Comparison of ENCODE assay signal across 21 mouse cellular contexts in genomic region chr1:192058911-192059310, GRCm38 (mm10). TPM values are rescaled to one million over a fixed set of nuclear protein-coding genes. Genes with fewer than 3 reads are reported as not detected.
DNase-seq lines count a peak whose midpoint lies in the region; ATAC-seq and TF ChIP-seq lines count a peak whose summit lies in the region.
"Had no signal": no experiment of that assay in that cellular context is flagged by ENCODE, and none has a peak within 500 bp of the region (broad histone marks: within the 10 kb centered on the region; RNA-seq: fewer than 3 reads in every experiment).

No protein-coding gene starts in this region.

- intact Hi-C loops in heart, postnatal 10 days (cut with DNase I) = no loop called here

- H3K27me3 ChIP-seq in midbrain, postnatal 0 days (ENCODE audit: insufficient read depth, low read length) = no peaks in the 10 kb centered on the region
- H3K27me3 ChIP-seq in midbrain, embryonic 13.5 days = no peaks in the 10 kb centered on the region
- no peaks in the 10 kb centered on the region for H3K27me3 ChIP-seq in stomach, postnatal 0 days (ENCODE audit: control insufficient read depth, insufficient read depth, low read length)
- H3K27me3 ChIP-seq: embryonic facial prominence, embryonic 12.5 days; forebrain, embryonic 12.5 days; forebrain, embryonic 15.5 days had no signal

- DNase-seq in heart, adult 11 months = peak; percentile 87
- DNase-seq in heart, postnatal 10 days = no peak
- no peak for DNase-seq in midbrain, postnatal 0 days (ENCODE audit: low spot score)
- DNase-seq in ZHBTc4 (ENCODE audit: low read depth, low spot score) = peak; percentile 10
- no peak for DNase-seq in stomach, postnatal 0 days (ENCODE audit: low spot score)
- DNase-seq: adrenal gland, adult 8-10 months; adrenal gland, postnatal 14 days; adrenal gland, postnatal 36 days; cerebellum, adult 11-12 months; cerebellum, adult 2 months; cerebellum, adult 9-10 months; cerebellum, postnatal 10 days; cerebellum, postnatal 25 days; forebrain, postnatal 0 days had no signal

- 82% methylated on average over 10 of the region's 10 CpGs for WGBS in midbrain, postnatal 0 days
- 83% methylated on average over 10 of the region's 10 CpGs for WGBS in midbrain, embryonic 13.5 days
- WGBS in stomach, postnatal 0 days = 77% methylated on average over 10 of the region's 10 CpGs

- no peaks in the 10 kb centered on the region; the same call in 1 of the 2 replicates for H3K36me3 ChIP-seq in midbrain, postnatal 0 days (ENCODE audit: insufficient read depth, low read length)
- no peaks in the 10 kb centered on the region for H3K36me3 ChIP-seq in midbrain, embryonic 13.5 days
- H3K36me3 ChIP-seq in stomach, postnatal 0 days (ENCODE audit: control insufficient read depth, insufficient read depth, low read length) = peaks cover 19% of the 10 kb centered on the region
- H3K36me3 ChIP-seq: embryonic facial prominence, embryonic 10.5 days; forebrain, embryonic 12.5 days; forebrain, embryonic 15.5 days had no signal

- no peaks in the 10 kb centered on the region for H3K9me3 ChIP-seq in midbrain, postnatal 0 days (ENCODE audit: low read length)
- H3K9me3 ChIP-seq in midbrain, embryonic 13.5 days = no peaks in the 10 kb centered on the region
- no peaks in the 10 kb centered on the region for H3K9me3 ChIP-seq in stomach, postnatal 0 days (ENCODE audit: control insufficient read depth, low read length)
- H3K9me3 ChIP-seq: embryonic facial prominence, embryonic 10.5 days; embryonic facial prominence, embryonic 12.5 days; forebrain, embryonic 15.5 days had no signal

- no peak overlapping the region for H3K27ac ChIP-seq in midbrain, postnatal 0 days (ENCODE audit: low read depth, low read length)
- H3K27ac ChIP-seq in midbrain, embryonic 13.5 days = no peak overlapping the region
- no peak overlapping the region for H3K27ac ChIP-seq in stomach, postnatal 0 days (replicated peaks)
- H3K27ac ChIP-seq: embryonic facial prominence, embryonic 10.5 days; embryonic facial prominence, embryonic 12.5 days; forebrain, embryonic 12.5 days; forebrain, embryonic 15.5 days had no signal

- no peak for TF ChIP-seq EP300 in stomach, postnatal 0 days (optimal IDR thresholded peaks at IDR 0.05)

- 0 out of 2 replicates have a peak, but pooled peaks have one; percentile 7 for TF ChIP-seq CTCF in midbrain, postnatal 0 days (IDR thresholded peaks at IDR 0.05)
- TF ChIP-seq CTCF in stomach, postnatal 0 days (IDR thresholded peaks at IDR 0.05; ENCODE audit: low read depth) = no peak

- H3K9ac ChIP-seq in midbrain, postnatal 0 days (replicated peaks; ENCODE audit: low read length, poor library complexity, severe bottlenecking) = no peak overlapping the region
- no peak overlapping the region for H3K9ac ChIP-seq in midbrain, embryonic 13.5 days (replicated peaks)
- no peak overlapping the region for H3K9ac ChIP-seq in stomach, postnatal 0 days (ENCODE audit: low read length)
- H3K9ac ChIP-seq: embryonic facial prominence, embryonic 12.5 days; forebrain, embryonic 12.5 days; forebrain, embryonic 15.5 days; forebrain, postnatal 0 days had no signal

- H3K4me3 ChIP-seq in midbrain, postnatal 0 days (ENCODE audit: low read depth, low read length) = no peak overlapping the region
- H3K4me3 ChIP-seq in midbrain, embryonic 13.5 days (replicated peaks) = no peak overlapping the region
- H3K4me3 ChIP-seq in stomach, postnatal 0 days (ENCODE audit: low read depth, low read length) = no peak overlapping the region
- H3K4me3 ChIP-seq: embryonic facial prominence, embryonic 10.5 days; embryonic facial prominence, embryonic 12.5 days; forebrain, embryonic 12.5 days; forebrain, embryonic 15.5 days had no signal

- no peaks in the 10 kb centered on the region for H3K4me1 ChIP-seq in midbrain, postnatal 0 days (ENCODE audit: insufficient read depth, low read length)
- no peaks in the 10 kb centered on the region for H3K4me1 ChIP-seq in midbrain, embryonic 13.5 days (replicated peaks)
- H3K4me1 ChIP-seq in stomach, postnatal 0 days (replicated peaks; ENCODE audit: control insufficient read depth, insufficient read depth) = 0 out of 2 replicates have a peak, but pooled peaks cover 3% of the 10 kb centered on the region
- H3K4me1 ChIP-seq: embryonic facial prominence, embryonic 12.5 days; forebrain, embryonic 12.5 days; forebrain, embryonic 15.5 days had no signal

- ATAC-seq in midbrain, postnatal 0 days (ENCODE audit: low FRiP score) = no peak
- ATAC-seq in midbrain, embryonic 13.5 days = no peak
- ATAC-seq in stomach, postnatal 0 days (ENCODE audit: low FRiP score, low TSS enrichment) = peak; percentile 19; the same call in 1 of the 2 replicates
- ATAC-seq in inflammation-experienced regulatory T-cells, adult 6 months = no peak
- ATAC-seq: activated CD4-positive, CD25-positive, alpha-beta regulatory T cell, adult 4 months; forebrain, embryonic 15.5 days; forebrain, postnatal 0 days had no signal

- no peak overlapping the region for H3K4me2 ChIP-seq in midbrain, postnatal 0 days (ENCODE audit: low read depth, low read length, poor library complexity, severe bottlenecking)
- H3K4me2 ChIP-seq in midbrain, embryonic 13.5 days (replicated peaks) = no peak overlapping the region
- no peak overlapping the region for H3K4me2 ChIP-seq in stomach, postnatal 0 days (replicated peaks; ENCODE audit: low read depth)
- H3K4me2 ChIP-seq: embryonic facial prominence, embryonic 12.5 days; forebrain, embryonic 12.5 days; forebrain, embryonic 15.5 days had no signal

RNA-seq across cellular contexts. Expression of gene Traf5, which starts 33.4 kb away (rescaled TPM):
- 10 to 100 TPM in 1 of 2 experiments, 1 to 10 TPM in 1; 8.6 to 11.7 TPM for total RNA-seq in heart, postnatal 10 days (2021)
- 0.94 and 2.0 TPM in 2 replicates for total RNA-seq in midbrain, postnatal 0 days (2014; rRNA removed)
- polyA plus RNA-seq in midbrain, postnatal 0 days (2015; fragmentation: Nextera tagmentation; extraction: Ambion mirVana) = 1.6 and 2.1 TPM in 2 replicates
- 2.2 and 2.6 TPM in 2 replicates for polyA plus RNA-seq in midbrain, embryonic 13.5 days (2015; fragmentation: Nextera tagmentation; extraction: Ambion mirVana)
- 16.6 and 17.7 TPM in 2 replicates for polyA plus RNA-seq in stomach, postnatal 0 days (2015; fragmentation: Nextera tagmentation; extraction: Ambion mirVana)
- 10 to 100 TPM; 51.7 to 69.8 (median 67.4) TPM for polyA plus RNA-seq in inflammation-experienced regulatory T-cells, adult 6 months (2017; shearing (Covaris generic))

Comparison
In these comparisons a context has a peak if more than half of its experiments do, and no peak if none do; other contexts are left out.
1. DNase-seq: peak in heart, adult 11 months (single experiment) and ZHBTc4 (single experiment); none in heart, postnatal 10 days (0 of 2), midbrain, postnatal 0 days (single experiment) and stomach, postnatal 0 days (single experiment).